Mouse (Mus musculus) cerebellum, adult 2 months (tissue): ENCODE results near the gene Gtf2h2.

Source experiments
- CTCF ChIP-seq: fragments of 200-500 bp; IDR thresholded peaks from 2 replicates; pipeline ENCODE4 v1.5.1; 2011; ENCODE audit warnings: low read depth, mild to moderate bottlenecking, control low read depth, low read length, moderate library complexity, borderline replicate concordance; ENCODE audit not compliant: insufficient read depth
- POLR2A ChIP-seq: fragments of 200-500 bp; IDR thresholded peaks from 2 replicates; pipeline ENCODE4 v1.6.1; 2011; ENCODE audit warnings: low read length, control low read depth, borderline replicate concordance; ENCODE audit not compliant: insufficient read depth

GRCm38 (mm10) chr13:100519162-100519561 is 26.8 kb upstream of the Gtf2h2 start:
- TF ChIP-seq CTCF (no peak), POLR2A (no peak)
